Comparison of ENCODE assay signal across 11 mouse cellular contexts in genomic region chr8:66441123-66441522, GRCm38 (mm10). TPM values are rescaled to one million over a fixed set of nuclear protein-coding genes. Genes with fewer than 3 reads are reported as not detected.
DNase-seq lines count a peak whose midpoint lies in the region; ATAC-seq and TF ChIP-seq lines count a peak whose summit lies in the region.
"Had no signal": no experiment of that assay in that cellular context is flagged by ENCODE, and none has a peak within 500 bp of the region (broad histone marks: within the 10 kb centered on the region; RNA-seq: fewer than 3 reads in every experiment).

No protein-coding gene starts in this region.

- TF ChIP-seq CTCF in liver, postnatal 0 days (IDR thresholded peaks at IDR 0.05; ENCODE audit: low read depth) = peak; percentile 47

- no peak for TF ChIP-seq EP300 in liver, postnatal 0 days (IDR thresholded peaks at IDR 0.05; ENCODE audit: low read depth)

- H3K9ac ChIP-seq in liver, postnatal 0 days (replicated peaks) = no peak overlapping the region
- H3K9ac ChIP-seq in liver, embryonic 12.5 days = no peak overlapping the region
- no peak overlapping the region for H3K9ac ChIP-seq in hindbrain, embryonic 15.5 days
- H3K9ac ChIP-seq: liver, embryonic 15.5 days had no signal

- peak; percentile 26 for DNase-seq in embryo, embryonic 10.5 days (ENCODE audit: low spot score)
- DNase-seq in embryo, embryonic 10 days (ENCODE audit: low spot score) = no peak
- DNase-seq in liver, postnatal 0 days = no peak
- peak; percentile 20 for DNase-seq in retina, postnatal 7 days (ENCODE audit: low read depth, low spot score)
- DNase-seq in kidney, postnatal 25 days = no peak
- DNase-seq in kidney, postnatal 10 days = no peak
- DNase-seq: gastrocnemius, postnatal 25 days; kidney, postnatal 14 days had no signal

- WGBS in liver, postnatal 0 days (ENCODE audit: insufficient replicate concordance) = 13% methylated on average over 1 of the region's 1 CpGs
- WGBS in liver, embryonic 12.5 days (ENCODE audit: insufficient replicate concordance) = 23% methylated on average over 1 of the region's 1 CpGs
- 11% methylated on average over 1 of the region's 1 CpGs for WGBS in hindbrain, embryonic 15.5 days

- H3K4me3 ChIP-seq in liver, postnatal 0 days (ENCODE audit: low read depth, low read length) = no peak overlapping the region
- H3K4me3 ChIP-seq in liver, embryonic 12.5 days = no peak overlapping the region
- no peak overlapping the region for H3K4me3 ChIP-seq in hindbrain, embryonic 15.5 days
- H3K4me3 ChIP-seq: liver, embryonic 15.5 days had no signal

- H3K36me3 ChIP-seq in liver, postnatal 0 days (replicated peaks; ENCODE audit: insufficient read depth, low read length) = no peaks in the 10 kb centered on the region
- H3K36me3 ChIP-seq in liver, embryonic 12.5 days = no peaks in the 10 kb centered on the region
- no peaks in the 10 kb centered on the region for H3K36me3 ChIP-seq in hindbrain, embryonic 15.5 days
- H3K36me3 ChIP-seq: liver, embryonic 15.5 days had no signal

- no peaks in the 10 kb centered on the region for H3K27me3 ChIP-seq in liver, postnatal 0 days (ENCODE audit: insufficient read depth, low read length)
- no peaks in the 10 kb centered on the region for H3K27me3 ChIP-seq in liver, embryonic 12.5 days (replicated peaks)
- no peaks in the 10 kb centered on the region for H3K27me3 ChIP-seq in hindbrain, embryonic 15.5 days
- H3K27me3 ChIP-seq: liver, embryonic 15.5 days had no signal

- no peak overlapping the region for H3K4me2 ChIP-seq in liver, postnatal 0 days (ENCODE audit: low read depth, low read length)
- no peak overlapping the region for H3K4me2 ChIP-seq in liver, embryonic 12.5 days
- no peak overlapping the region for H3K4me2 ChIP-seq in hindbrain, embryonic 15.5 days
- H3K4me2 ChIP-seq: liver, embryonic 15.5 days had no signal

- no peak for ATAC-seq in liver, postnatal 0 days
- no peak for ATAC-seq in liver, embryonic 12.5 days
- ATAC-seq in hindbrain, embryonic 15.5 days (ENCODE audit: low FRiP score, low read depth) = peak; percentile 88

- no peaks in the 10 kb centered on the region for H3K9me3 ChIP-seq in liver, postnatal 0 days (ENCODE audit: low read length)
- H3K9me3 ChIP-seq in liver, embryonic 12.5 days (replicated peaks) = no peaks in the 10 kb centered on the region
- H3K9me3 ChIP-seq in hindbrain, embryonic 15.5 days = no peaks in the 10 kb centered on the region
- H3K9me3 ChIP-seq: liver, embryonic 15.5 days had no signal

- H3K4me1 ChIP-seq in liver, postnatal 0 days (ENCODE audit: insufficient read depth) = peaks cover 10% of the 10 kb centered on the region; the same call in 1 of the 2 replicates
- H3K4me1 ChIP-seq in liver, embryonic 12.5 days = 0 out of 2 replicates have a peak, but pooled peaks cover 3% of the 10 kb centered on the region
- no peaks in the 10 kb centered on the region for H3K4me1 ChIP-seq in hindbrain, embryonic 15.5 days (replicated peaks)

- no peak overlapping the region for H3K27ac ChIP-seq in liver, postnatal 0 days (ENCODE audit: low read depth)
- no peak overlapping the region for H3K27ac ChIP-seq in liver, embryonic 12.5 days
- H3K27ac ChIP-seq in hindbrain, embryonic 15.5 days (replicated peaks) = no peak overlapping the region
- H3K27ac ChIP-seq: liver, embryonic 15.5 days had no signal

RNA-seq across cellular contexts. Expression of gene Tma16, which starts 45.2 kb away (rescaled TPM):
- 5.1 and 5.7 TPM in 2 replicates for polyA plus RNA-seq in liver, postnatal 0 days (2015; fragmentation: Nextera tagmentation; extraction: Ambion mirVana)
- polyA plus RNA-seq in liver, embryonic 12.5 days (2016; fragmentation: Nextera tagmentation; extraction: Ambion mirVana) = 12.2 and 12.7 TPM in 2 replicates
- polyA plus RNA-seq in hindbrain, embryonic 15.5 days (2015; fragmentation: Nextera tagmentation; extraction: Ambion mirVana) = 10.8 and 11.0 TPM in 2 replicates

Comparison
In these comparisons a context has a peak if more than half of its experiments do, and no peak if none do; other contexts are left out.
1. DNase-seq: peak in embryo, embryonic 10.5 days (single experiment) and retina, postnatal 7 days (single experiment); none in embryo, embryonic 10 days (single experiment), liver, postnatal 0 days (single experiment), kidney, postnatal 25 days (0 of 2) and kidney, postnatal 10 days (single experiment).